Mouse (Mus musculus): ENCODE measurements around the gene Esp34. TPM values are rescaled to one million over a fixed set of nuclear protein-coding genes. Genes with fewer than 3 reads are reported as not detected.

Gene Esp34
- polyA plus RNA-seq (2012; rRNA removed) = not detected in 2 replicates

GRCm38 (mm10) chr17:38553892-38554291 is at the start of gene Esp34:
Esp34 (plus strand) TSS chr17:38554192.

Other genes with a start within 250 kb of the Esp34 start
- gene Olfr137, start 246.6 kb upstream of the Esp34 start, polyA plus RNA-seq (2012; rRNA removed) = not detected in 2 replicates
- not detected in 2 replicates for gene Olfr136, start 224.4 kb upstream of the Esp34 start, polyA plus RNA-seq (2012; rRNA removed)
- gene Esp36, start 134.0 kb upstream of the Esp34 start, polyA plus RNA-seq (2012; rRNA removed) = not detected in 2 replicates
- gene Esp31, start 85.3 kb downstream of the Esp34 start, polyA plus RNA-seq (2012; rRNA removed) = not detected in 2 replicates